Mouse (Mus musculus) heart, embryonic 10.5 days (tissue): ENCODE results near the gene Gm867. TPM values are rescaled to one million over a fixed set of nuclear protein-coding genes. Genes with fewer than 3 reads are reported as not detected.

Source experiments
- DNase-seq: peaks from one replicate; pipeline ENCODE4 v3.0.0-alpha.2; 2017; ENCODE audit warnings: low spot score
- H3K27ac ChIP-seq: fragments of 300-500 bp; sonication (generic); 2 replicates; pipeline ENCODE4 v1.5.1; 2016; ENCODE audit warnings: mild to moderate bottlenecking
- H3K27me3 ChIP-seq: fragments of 300-500 bp; sonication (generic); 2 replicates; pipeline ENCODE4 v1.6.1; 2016; ENCODE audit warnings: mild to moderate bottlenecking; ENCODE audit not compliant: poor library complexity, insufficient read depth, severe bottlenecking
- H3K36me3 ChIP-seq: fragments of 300-500 bp; sonication (generic); 2 replicates; pipeline ENCODE4 v1.6.1; 2016; ENCODE audit warnings: mild to moderate bottlenecking, moderate library complexity
- H3K4me1 ChIP-seq: fragments of 300-500 bp; sonication (generic); 2 replicates; pipeline ENCODE4 v1.6.1; 2016; ENCODE audit warnings: mild to moderate bottlenecking
- H3K4me3 ChIP-seq: fragments of 300-500 bp; sonication (generic); 2 replicates; pipeline ENCODE4 v1.5.1; 2016; ENCODE audit warnings: mild to moderate bottlenecking, moderate library complexity
- H3K9me3 ChIP-seq: fragments of 300-500 bp; sonication (generic); 2 replicates; pipeline ENCODE4 v1.6.1; 2016; ENCODE audit warnings: mild to moderate bottlenecking, moderate library complexity
- WGBS: fragments of 180-500 bp; shearing (Covaris S2); methylation state at CpG from one replicate; pipeline ENCODE4 v1.1.7; 2016; 5-methylcytosine and 5-hydroxymethylcytosine counted together
- polyA plus RNA-seq: library from polyadenylated mRNA; unstranded; fragments of >200 nt; fragmentation: Nextera tagmentation; extraction: Ambion mirVana; gene quantifications from 2 replicates; pipeline ENCODE4 v1.2.1, GENCODE M21; 2016

Gene Gm867
- polyA plus RNA-seq, 1 experiment from 2014 or later, result 0.39 TPM

GRCm38 (mm10) chr10:75945213-75945612 lies 4.7 kb upstream of the Gm867 start:
- no peaks in the 10 kb centered on the region for H3K9me3 ChIP-seq
- DNase-seq, result no peak
- H3K4me3 ChIP-seq, result no peak overlapping the region
- 0 out of 2 replicates have a peak, but pooled peaks cover 6% of the 10 kb centered on the region for H3K4me1 ChIP-seq
- H3K36me3 ChIP-seq, result no peaks in the 10 kb centered on the region
- 88% methylated on average over 7 of the region's 7 CpGs for WGBS
- H3K27ac ChIP-seq, result no peak overlapping the region
- peaks cover 14% of the 10 kb centered on the region for H3K27me3 ChIP-seq

- Histone ChIP-seq H3K36me3 (no peaks in the 10 kb centered on the region), H3K27me3 (peaks cover 4% of the 10 kb centered on the region), H3K9me3 (no peaks in the 10 kb centered on the region), H3K4me1 (peaks cover 16% of the 10 kb centered on the region; the same call in 1 of the 2 replicates), H3K4me3 (no peak overlapping the region), H3K27ac (no peak overlapping the region)
- 34% methylated on average over 11 of the region's 11 CpGs for WGBS
- DNase-seq, result no peak
Measured at GRCm38 (mm10) chr10:75944066-75944772, 3.7 kb upstream of the Gm867 start.

- no peak within 1 kb of the TSS for H3K4me3 ChIP-seq
- DNase-seq, result no peak
- H3K36me3 ChIP-seq, result 0 out of 2 replicates have a peak, but pooled peaks cover 2% of the 10 kb centered on the region
- H3K27me3 ChIP-seq, result peaks cover under 1% of the 10 kb centered on the region; the same call in 1 of the 2 replicates
- H3K27ac ChIP-seq, result no peak within 1 kb of the TSS
- no peaks in the 10 kb centered on the region for H3K9me3 ChIP-seq
- peaks cover 21% of the 10 kb centered on the region for H3K4me1 ChIP-seq
- WGBS, result 76% methylated on average over 15 of the region's 15 CpGs
Measured at GRCm38 (mm10) chr10:75942736-75943477, 2.4 kb upstream of the Gm867 start, which contains the start of gene Vpreb3. Gene Vpreb3 (plus strand): TSS chr10:75943057.

GRCm38 (mm10) chr10:75941042-75941824 lies 761 bp upstream of the Gm867 start:
- peaks cover 17% of the 10 kb centered on the region for H3K27me3 ChIP-seq
- H3K36me3 ChIP-seq, result 0 out of 2 replicates have a peak, but pooled peaks cover 2% of the 10 kb centered on the region
- no peak overlapping the region for H3K4me3 ChIP-seq
- H3K4me1 ChIP-seq, result peaks cover 35% of the 10 kb centered on the region
- WGBS, result 78% methylated on average over 9 of the region's 9 CpGs
- DNase-seq, result no peak
- H3K9me3 ChIP-seq, result no peaks in the 10 kb centered on the region
- H3K27ac ChIP-seq, result no peak overlapping the region

GRCm38 (mm10) chr10:75939481-75940234 lies 814 bp downstream of the Gm867 start:
- Histone ChIP-seq H3K36me3 (0 out of 2 replicates have a peak, but pooled peaks cover 2% of the 10 kb centered on the region), H3K4me3 (no peak overlapping the region; the same call in 1 of the 2 replicates), H3K4me1 (peaks cover 48% of the 10 kb centered on the region), H3K27me3 (peaks cover 28% of the 10 kb centered on the region), H3K9me3 (no peaks in the 10 kb centered on the region), H3K27ac (peak overlapping the region; percentile 52; the same call in 1 of the 2 replicates)
- DNase-seq, result peak; percentile 82
- 33% methylated on average over 9 of the region's 9 CpGs for WGBS

- Histone ChIP-seq H3K36me3 (0 out of 2 replicates have a peak, but pooled peaks cover 2% of the 10 kb centered on the region), H3K27me3 (peaks cover 42% of the 10 kb centered on the region), H3K27ac (0 out of 2 replicates have a peak overlapping the region, but pooled peaks have one; percentile 64), H3K4me1 (peaks cover 52% of the 10 kb centered on the region), H3K9me3 (no peaks in the 10 kb centered on the region), H3K4me3 (peak overlapping the region; percentile 85)
- 48% methylated on average over 10 of the region's 10 CpGs for WGBS
- DNase-seq, result no peak
Measured at GRCm38 (mm10) chr10:75937851-75938643, 2.4 kb downstream of the Gm867 start.

- peak overlapping the region; percentile 85 for H3K4me3 ChIP-seq
- H3K4me1 ChIP-seq, result peaks cover 62% of the 10 kb centered on the region
- DNase-seq, result no peak
- H3K27ac ChIP-seq, result peak overlapping the region; percentile 64; the same call in 1 of the 2 replicates
- WGBS, result 32% methylated on average over 18 of the region's 18 CpGs
- H3K36me3 ChIP-seq, result 0 out of 2 replicates have a peak, but pooled peaks cover 2% of the 10 kb centered on the region
- H3K27me3 ChIP-seq, result peaks cover 47% of the 10 kb centered on the region
- no peaks in the 10 kb centered on the region for H3K9me3 ChIP-seq
Measured at GRCm38 (mm10) chr10:75936909-75937667, 3.4 kb downstream of the Gm867 start.

GRCm38 (mm10) chr10:75935680-75936541 lies 4.6 kb downstream of the Gm867 start, which contains the start of gene Mmp11:
Gene Mmp11 (minus strand): TSS chr10:75936496.
- DNase-seq, result peak; percentile 95
- Histone ChIP-seq H3K4me3 (peak within 1 kb of the TSS; percentile 85), H3K4me1 (peaks cover 69% of the 10 kb centered on the region), H3K27me3 (peaks cover 59% of the 10 kb centered on the region), H3K36me3 (0 out of 2 replicates have a peak, but pooled peaks cover 2% of the 10 kb centered on the region), H3K27ac (peak within 1 kb of the TSS; percentile 94), H3K9me3 (no peaks in the 10 kb centered on the region)
- 1% methylated on average over 51 of the region's 51 CpGs for WGBS

GRCm38 (mm10) chr10:75934991-75935390 lies 5.5 kb downstream of the Gm867 start:
- Histone ChIP-seq H3K36me3 (0 out of 2 replicates have a peak, but pooled peaks cover 2% of the 10 kb centered on the region), H3K4me3 (peak overlapping the region; percentile 85), H3K9me3 (no peaks in the 10 kb centered on the region), H3K4me1 (peaks cover 67% of the 10 kb centered on the region), H3K27ac (peak overlapping the region; percentile 94; the same call in 1 of the 2 replicates), H3K27me3 (peaks cover 68% of the 10 kb centered on the region)
- WGBS, result 68% methylated on average over 1 of the region's 1 CpGs
- no peak for DNase-seq

GRCm38 (mm10) chr10:75932891-75933290 lies 7.6 kb downstream of the Gm867 start, which contains the start of gene Chchd10:
Gene Chchd10 (plus strand): TSS chr10:75933130.
- WGBS, result 35% methylated on average over 6 of the region's 6 CpGs
- no peak for DNase-seq
- peak within 1 kb of the TSS; percentile 74 for H3K4me3 ChIP-seq
- H3K27ac ChIP-seq, result peak within 1 kb of the TSS; percentile 94
- H3K9me3 ChIP-seq, result no peaks in the 10 kb centered on the region
- H3K27me3 ChIP-seq, result peaks cover 88% of the 10 kb centered on the region
- peaks cover 2% of the 10 kb centered on the region; the same call in 1 of the 2 replicates for H3K36me3 ChIP-seq
- peaks cover 54% of the 10 kb centered on the region for H3K4me1 ChIP-seq
